Mouse (Mus musculus): ENCODE data around the gene Krt2.

Krt2 gene

GRCm38 (mm10) chr15:101772080-101772710 lies 45.8 kb downstream of the Krt2 start:
- peak in 1 of 2 experiments; percentile 28 for DNase-seq (ENCODE audit: low spot score in 2 of 2)

GRCm38 (mm10) chr15:101770226-101770625 lies 47.7 kb downstream of the Krt2 start:
- DNase-seq (ENCODE audit: low spot score in 2 of 2), result no peak

All from spleen, postnatal 10 days (tissue).